Mouse (Mus musculus): ENCODE measurements around the gene H2-Eb2. TPM values are rescaled to one million over a fixed set of nuclear protein-coding genes. Genes with fewer than 3 reads are reported as not detected.

Gene H2-Eb2
- polyA plus RNA-seq, 1 experiment: not detected

DNA sequence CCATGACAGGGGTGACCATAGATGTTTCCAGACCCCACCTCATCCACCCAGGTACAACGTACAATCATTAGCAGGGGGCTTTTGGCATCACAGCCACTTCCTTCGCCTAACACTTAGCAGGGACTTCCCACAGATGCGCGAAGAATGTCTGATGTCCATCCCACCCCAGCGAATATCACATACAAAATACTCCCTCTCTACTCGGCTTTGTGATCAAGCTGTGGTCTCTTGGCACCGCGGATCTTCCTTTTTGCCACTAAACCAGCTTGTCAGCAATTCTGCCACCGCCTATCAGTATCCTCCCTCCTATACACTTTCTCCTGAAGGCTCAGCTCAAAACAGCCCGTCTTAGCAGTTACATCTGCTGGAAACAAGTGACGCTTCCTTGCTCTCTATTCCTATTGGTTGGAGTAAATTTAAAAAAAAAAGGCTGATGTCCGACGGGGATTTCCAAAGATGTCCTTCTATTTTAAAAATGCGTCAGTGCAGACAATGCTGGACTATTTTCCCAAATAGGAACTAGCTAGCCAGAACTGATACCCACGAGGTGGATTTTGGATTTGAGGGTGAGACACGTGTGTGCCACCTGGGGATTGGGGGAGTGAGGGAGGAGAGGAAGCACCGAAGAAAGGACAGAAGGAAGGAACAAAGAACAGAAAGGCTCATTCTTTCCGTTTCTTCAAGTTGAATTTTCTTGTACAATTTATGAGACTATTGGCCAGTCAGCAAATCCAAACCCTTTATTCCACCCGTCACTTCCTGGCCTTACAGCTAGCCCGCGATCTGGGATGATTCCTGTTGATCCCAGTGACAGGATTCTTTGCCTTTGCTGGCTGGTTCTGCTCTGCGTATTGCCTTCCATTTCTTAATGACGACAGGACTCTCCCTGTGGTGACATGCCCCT is 29.3 kb upstream of the H2-Eb2 start:
- no peak overlapping the region for H3K27ac ChIP-seq (ENCODE audit: control insufficient read depth, insufficient read depth, low read depth, low read length)
- H3K36me3 ChIP-seq (ENCODE audit: control insufficient read depth, insufficient read depth, low read length): no peaks in the 10 kb centered on the region
- no peaks in the 10 kb centered on the region for H3K27me3 ChIP-seq (ENCODE audit: control insufficient read depth, insufficient read depth, low read length)
- no peak for TF ChIP-seq CTCF (IDR thresholded peaks at IDR 0.05; ENCODE audit: control insufficient read depth, insufficient read depth, insufficient replicate concordance, low read depth, low read length)
- peaks cover 6% of the 10 kb centered on the region for H3K4me1 ChIP-seq (ENCODE audit: control insufficient read depth, insufficient read depth, low read length)
- H3K4me3 ChIP-seq (ENCODE audit: control insufficient read depth, low read depth, low read length): no peak overlapping the region

DNA sequence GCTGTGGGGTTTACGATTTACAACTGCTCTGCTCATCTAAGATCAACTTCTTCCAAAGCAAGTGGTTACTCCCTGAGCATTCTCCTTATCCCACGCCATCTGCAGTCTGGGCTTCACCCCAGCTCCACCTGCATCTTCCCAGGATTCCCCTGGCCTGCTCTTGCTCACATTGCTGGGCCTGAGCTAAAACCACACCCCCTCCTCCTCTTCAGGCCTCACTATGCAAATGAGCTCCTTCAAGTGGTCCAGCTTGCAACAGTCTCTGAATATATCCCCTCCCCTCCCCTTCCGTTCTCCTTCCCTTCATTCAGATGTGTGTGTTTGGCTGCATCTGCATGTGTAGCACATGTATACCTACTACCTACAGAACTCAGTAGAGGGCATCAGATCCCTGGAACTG is 26.1 kb upstream of the H2-Eb2 start:
- Histone ChIP-seq H3K4me1 (ENCODE audit: control insufficient read depth, insufficient read depth, low read length) (peaks cover 3% of the 10 kb centered on the region), H3K36me3 (ENCODE audit: control insufficient read depth, insufficient read depth, low read length) (no peaks in the 10 kb centered on the region), H3K27me3 (ENCODE audit: control insufficient read depth, insufficient read depth, low read length) (no peaks in the 10 kb centered on the region), H3K4me3 (ENCODE audit: control insufficient read depth, low read depth, low read length) (no peak overlapping the region), H3K27ac (ENCODE audit: control insufficient read depth, insufficient read depth, low read depth, low read length) (no peak overlapping the region)
- no peak for TF ChIP-seq POLR2A (IDR thresholded peaks at IDR 0.05; ENCODE audit: control insufficient read depth, low read depth, low read length)
- TF ChIP-seq CTCF (IDR thresholded peaks at IDR 0.05; ENCODE audit: control insufficient read depth, insufficient read depth, insufficient replicate concordance, low read depth, low read length): no peak

DNA sequence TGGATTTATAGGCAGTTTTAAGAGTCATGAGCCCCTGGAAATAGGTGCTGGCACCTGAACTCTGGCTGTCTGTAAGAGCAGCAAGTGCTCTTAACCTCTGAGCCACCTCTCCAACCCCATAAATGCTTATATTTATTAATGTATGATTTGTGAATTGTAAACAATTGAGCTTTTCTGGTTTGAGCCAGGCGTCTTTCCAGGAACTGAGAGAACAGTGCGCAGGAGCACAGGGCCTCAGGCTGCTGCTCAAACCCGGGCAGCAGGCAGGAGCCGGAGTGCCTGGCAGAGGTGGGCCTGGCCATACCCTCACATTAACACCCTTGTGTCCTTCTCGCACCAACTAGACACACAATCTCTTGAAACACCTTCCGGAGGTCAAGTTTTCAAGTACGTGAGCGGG is 25.4 kb upstream of the H2-Eb2 start:
- H3K4me1 ChIP-seq (ENCODE audit: control insufficient read depth, insufficient read depth, low read length): peaks cover 3% of the 10 kb centered on the region
- no peaks in the 10 kb centered on the region for H3K36me3 ChIP-seq (ENCODE audit: control insufficient read depth, insufficient read depth, low read length)
- no peak for TF ChIP-seq CTCF (IDR thresholded peaks at IDR 0.05; ENCODE audit: control insufficient read depth, insufficient read depth, insufficient replicate concordance, low read depth, low read length)
- TF ChIP-seq POLR2A (IDR thresholded peaks at IDR 0.05; ENCODE audit: control insufficient read depth, low read depth, low read length): no peak
- H3K27ac ChIP-seq (ENCODE audit: control insufficient read depth, insufficient read depth, low read depth, low read length): no peak overlapping the region
- no peak overlapping the region for H3K4me3 ChIP-seq (ENCODE audit: control insufficient read depth, low read depth, low read length)
- no peaks in the 10 kb centered on the region for H3K27me3 ChIP-seq (ENCODE audit: control insufficient read depth, insufficient read depth, low read length)

DNA sequence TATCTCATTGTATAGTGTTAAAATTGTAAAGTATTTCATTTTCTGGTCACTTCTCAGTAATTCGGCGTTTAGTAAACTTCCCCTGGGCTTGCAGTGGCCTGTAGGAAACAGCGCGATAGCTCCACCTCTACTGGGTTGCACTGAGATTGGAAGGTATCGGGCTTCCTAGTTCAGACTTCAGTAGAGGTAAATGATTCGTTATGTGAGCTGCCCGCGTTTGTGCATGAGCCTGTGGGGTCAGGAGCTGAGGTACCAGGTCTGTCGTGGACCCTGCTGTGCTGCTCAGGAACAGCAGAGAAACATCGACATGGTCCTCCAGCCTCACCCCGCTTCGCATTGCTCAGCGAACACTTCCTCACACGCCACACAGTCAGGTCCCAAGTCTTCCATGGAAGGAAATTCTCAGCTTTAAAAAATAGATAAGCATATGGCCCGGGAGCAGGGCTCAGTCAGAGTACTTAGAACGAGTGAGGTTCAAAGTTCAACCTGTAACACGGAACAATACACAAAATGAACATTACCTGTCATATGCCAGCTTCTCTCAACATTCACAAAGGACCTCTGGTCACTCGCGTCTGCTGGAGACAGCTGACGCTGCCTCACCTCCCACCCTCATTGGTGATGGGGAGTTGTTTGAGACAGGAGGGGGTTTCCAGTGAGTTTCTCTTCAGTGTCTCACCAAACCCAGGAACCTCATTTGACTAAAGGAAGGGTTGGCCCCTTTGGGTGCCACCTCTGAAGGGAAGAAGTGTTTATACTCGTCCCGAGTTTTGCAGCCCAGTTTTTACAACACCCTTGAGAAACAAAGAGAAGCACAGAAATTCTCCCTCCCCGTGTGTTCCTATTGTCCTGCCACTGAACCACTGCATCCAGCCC is 24.5 kb upstream of the H2-Eb2 start:
- no peak overlapping the region for H3K27ac ChIP-seq (ENCODE audit: control insufficient read depth, insufficient read depth, low read depth, low read length)
- H3K4me1 ChIP-seq (ENCODE audit: control insufficient read depth, insufficient read depth, low read length): peaks cover 2% of the 10 kb centered on the region
- no peaks in the 10 kb centered on the region for H3K27me3 ChIP-seq (ENCODE audit: control insufficient read depth, insufficient read depth, low read length)
- TF ChIP-seq POLR2A (IDR thresholded peaks at IDR 0.05; ENCODE audit: control insufficient read depth, low read depth, low read length) (no peak), CTCF (IDR thresholded peaks at IDR 0.05; ENCODE audit: control insufficient read depth, insufficient read depth, insufficient replicate concordance, low read depth, low read length) (no peak)
- no peaks in the 10 kb centered on the region for H3K36me3 ChIP-seq (ENCODE audit: control insufficient read depth, insufficient read depth, low read length)
- H3K4me3 ChIP-seq (ENCODE audit: control insufficient read depth, low read depth, low read length): no peak overlapping the region

DNA sequence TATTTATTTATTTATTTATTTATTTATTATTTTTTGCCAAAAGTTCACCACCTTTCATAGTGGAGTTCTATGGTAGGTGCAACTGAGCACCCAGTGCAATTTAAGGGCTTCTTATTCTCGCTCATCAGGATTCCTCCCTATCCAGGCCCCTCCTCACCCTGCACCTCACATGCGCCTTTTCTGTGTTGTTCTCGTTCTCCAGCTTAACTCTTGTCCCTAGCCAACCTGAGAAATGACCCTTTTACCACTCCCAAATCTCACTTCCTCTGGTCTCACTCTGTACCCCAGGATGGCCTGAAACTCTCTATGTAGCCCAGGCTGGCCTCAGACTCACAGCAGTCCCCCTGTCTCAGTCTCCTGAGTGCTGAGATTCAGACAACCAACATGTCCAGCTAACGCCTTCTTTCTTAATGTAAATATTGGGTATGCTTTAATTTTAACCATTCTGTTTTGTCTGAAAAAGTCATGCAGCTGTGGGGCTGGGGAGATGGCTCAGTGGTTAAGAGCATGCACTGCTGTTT is 23.7 kb upstream of the H2-Eb2 start:
- Histone ChIP-seq H3K27ac (ENCODE audit: control insufficient read depth, insufficient read depth, low read depth, low read length) (no peak overlapping the region), H3K4me1 (ENCODE audit: control insufficient read depth, insufficient read depth, low read length) (no peaks in the 10 kb centered on the region; the same call in none of the 2 replicates), H3K36me3 (ENCODE audit: control insufficient read depth, insufficient read depth, low read length) (no peaks in the 10 kb centered on the region), H3K4me3 (ENCODE audit: control insufficient read depth, low read depth, low read length) (no peak overlapping the region), H3K27me3 (ENCODE audit: control insufficient read depth, insufficient read depth, low read length) (no peaks in the 10 kb centered on the region)
- TF ChIP-seq POLR2A (IDR thresholded peaks at IDR 0.05; ENCODE audit: control insufficient read depth, low read depth, low read length): no peak
- TF ChIP-seq CTCF (IDR thresholded peaks at IDR 0.05; ENCODE audit: control insufficient read depth, insufficient read depth, insufficient replicate concordance, low read depth, low read length): no peak

DNA sequence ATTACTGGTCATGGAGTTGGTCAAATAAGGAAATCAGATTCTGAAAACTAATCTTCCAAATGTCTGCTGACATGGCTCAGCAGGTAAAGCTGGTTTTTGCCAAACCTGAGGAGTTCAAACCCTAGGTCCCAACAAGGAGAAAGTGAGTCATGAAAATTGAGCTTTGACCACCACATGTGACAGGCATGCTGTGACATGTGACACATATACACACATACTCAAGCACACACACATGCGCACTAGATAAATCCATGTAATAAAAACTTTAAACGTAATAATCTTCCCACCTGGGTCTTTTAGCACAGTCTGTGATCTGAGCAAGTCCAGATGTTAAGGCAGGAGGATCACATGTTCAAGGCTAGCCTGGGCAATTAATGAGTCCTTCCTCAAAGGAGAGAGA is 21.7 kb upstream of the H2-Eb2 start:
- H3K4me1 ChIP-seq (ENCODE audit: control insufficient read depth, insufficient read depth, low read length): no peaks in the 10 kb centered on the region; the same call in none of the 2 replicates
- H3K27ac ChIP-seq (ENCODE audit: control insufficient read depth, insufficient read depth, low read depth, low read length): no peak overlapping the region
- H3K36me3 ChIP-seq (ENCODE audit: control insufficient read depth, insufficient read depth, low read length): no peaks in the 10 kb centered on the region
- no peak for TF ChIP-seq POLR2A (IDR thresholded peaks at IDR 0.05; ENCODE audit: control insufficient read depth, low read depth, low read length)
- TF ChIP-seq CTCF (IDR thresholded peaks at IDR 0.05; ENCODE audit: control insufficient read depth, insufficient read depth, insufficient replicate concordance, low read depth, low read length): no peak
- H3K4me3 ChIP-seq (ENCODE audit: control insufficient read depth, low read depth, low read length): no peak overlapping the region
- no peaks in the 10 kb centered on the region for H3K27me3 ChIP-seq (ENCODE audit: control insufficient read depth, insufficient read depth, low read length)

DNA sequence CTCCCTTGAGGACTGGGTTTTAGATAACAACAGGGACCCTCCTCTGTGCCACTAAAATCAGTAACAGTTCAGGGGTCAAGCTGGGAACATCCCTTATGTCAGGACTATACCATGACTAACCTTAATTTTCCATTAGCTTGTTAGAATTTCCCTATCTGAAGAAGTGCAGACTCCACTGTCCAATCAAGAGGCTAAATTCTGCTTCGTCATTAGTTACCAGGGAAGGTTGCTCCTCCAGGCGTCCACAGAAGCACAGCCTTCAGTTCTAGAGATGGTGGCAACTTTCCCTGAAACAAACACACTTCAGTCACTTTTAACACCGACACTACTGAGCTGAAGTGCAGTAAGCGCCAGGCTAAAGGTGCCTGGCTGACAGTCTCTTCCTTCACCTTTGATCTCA is 20.7 kb upstream of the H2-Eb2 start:
- no peak for TF ChIP-seq POLR2A (IDR thresholded peaks at IDR 0.05; ENCODE audit: control insufficient read depth, low read depth, low read length)
- no peak for TF ChIP-seq CTCF (IDR thresholded peaks at IDR 0.05; ENCODE audit: control insufficient read depth, insufficient read depth, insufficient replicate concordance, low read depth, low read length)
- Histone ChIP-seq H3K4me1 (ENCODE audit: control insufficient read depth, insufficient read depth, low read length) (peaks cover 3% of the 10 kb centered on the region), H3K4me3 (ENCODE audit: control insufficient read depth, low read depth, low read length) (no peak overlapping the region), H3K36me3 (ENCODE audit: control insufficient read depth, insufficient read depth, low read length) (no peaks in the 10 kb centered on the region), H3K27ac (ENCODE audit: control insufficient read depth, insufficient read depth, low read depth, low read length) (no peak overlapping the region), H3K27me3 (ENCODE audit: control insufficient read depth, insufficient read depth, low read length) (no peaks in the 10 kb centered on the region)

Measured in testis, adult 2 months (tissue).